8 mouse cellular contexts compared by ENCODE assay signal in the genomic region with DNA sequence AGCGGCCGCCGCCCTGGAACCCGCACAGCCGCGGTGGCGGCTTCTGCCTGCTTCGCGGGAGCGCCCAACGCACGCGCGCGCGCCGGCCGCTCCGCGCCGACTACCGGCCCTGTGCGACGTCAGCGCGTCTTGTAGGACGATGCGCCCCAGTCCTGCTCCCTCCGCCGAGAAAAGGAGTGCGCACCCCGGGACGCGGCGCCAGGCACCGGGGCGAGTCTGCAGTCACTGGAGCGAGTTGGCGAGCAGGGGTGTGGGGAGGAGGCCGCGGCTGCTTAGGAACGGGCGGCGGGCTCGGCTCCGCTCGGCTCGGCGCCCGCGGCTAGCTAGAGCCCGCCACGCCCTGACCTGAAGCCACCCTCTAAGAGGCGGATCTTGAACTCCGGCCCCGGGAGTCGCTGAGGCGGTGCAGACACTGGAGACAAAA. TPM values are rescaled to one million over a fixed set of nuclear protein-coding genes. Genes with fewer than 3 reads are reported as not detected.
DNase-seq lines count a peak whose midpoint lies in the region; ATAC-seq and TF ChIP-seq lines count a peak whose summit lies in the region.

A gene (minus strand): TSS at position 86 of the 424 bp plus-strand sequence.

- POLR2A ChIA-PET in Patski (lab: Charles Lee) = interaction anchor here (0.6 to 1.5 kb wide), 3 partner anchors 11 to 490 kb away, joined by 3 to 4 read pairs (median 3); no protein-coding TSS in a partner anchor

- peaks cover 3% of the 10 kb centered on the region; the same call in 1 of the 2 replicates for H3K36me3 ChIP-seq in hindbrain, embryonic 13.5 days

- H3K27me3 ChIP-seq in Patski = no peaks in the 10 kb centered on the region
- H3K27me3 ChIP-seq in hindbrain, embryonic 13.5 days = no peaks in the 10 kb centered on the region

- no peak for TF ChIP-seq CTCF in Patski (IDR thresholded peaks at IDR 0.05)

- 0% methylated on average over 42 of the region's 58 CpGs for WGBS in hindbrain, embryonic 13.5 days

- H3K9ac ChIP-seq in hindbrain, embryonic 13.5 days = peak within 1 kb of the TSS; percentile 100

- ATAC-seq in Patski = peak; percentile 67
- ATAC-seq in hindbrain, embryonic 13.5 days (ENCODE audit: low FRiP score) = peak; percentile 96

- peak within 1 kb of the TSS; percentile 99 for H3K27ac ChIP-seq in hindbrain, embryonic 13.5 days

- peak; percentile 25 for DNase-seq in Patski (ENCODE audit: low read depth, low spot score)
- peak; percentile 95 to 96 for DNase-seq in cerebellum, postnatal 10 days
- DNase-seq in frontal cortex, postnatal 14 days (ENCODE audit: low spot score in 2 of 2) = peak; percentile 82 to 85
- peak; percentile 88 to 95 for DNase-seq in layer of hippocampus, postnatal 25 days (ENCODE audit: extremely low spot score in 1 of 2, low spot score in 1 of 2)
- peak; percentile 83 for DNase-seq in lung, postnatal 25 days (ENCODE audit: low spot score)
- peak; percentile 84 for DNase-seq in retina, postnatal 7 days (ENCODE audit: low read depth, low spot score)
- peak; percentile 92 for DNase-seq in urinary bladder, adult 2 months (ENCODE audit: low spot score)

- H3K4me2 ChIP-seq in hindbrain, embryonic 13.5 days = peak within 1 kb of the TSS; percentile 72

- peaks cover 30% of the 10 kb centered on the region for H3K4me1 ChIP-seq in hindbrain, embryonic 13.5 days (replicated peaks)

- CTCF ChIA-PET in Patski (lab: Charles Lee) = no interaction called here

- in situ Hi-C loops in Patski (cut with MboI; ENCODE audit: low pct_unique_long_range_greater_than_20kb) = no loop called here

- peak within 1 kb of the TSS; percentile 95 for H3K4me3 ChIP-seq in hindbrain, embryonic 13.5 days

- H3K9me3 ChIP-seq in hindbrain, embryonic 13.5 days = no peaks in the 10 kb centered on the region

RNA-seq across cellular contexts. Expression of the gene that starts here (rescaled TPM):
- polyA plus RNA-seq in Patski (2021) = 36.7 TPM
- 32.9 and 34.7 TPM in 2 replicates for polyA plus RNA-seq in hindbrain, embryonic 13.5 days (2015; fragmentation: Nextera tagmentation; extraction: Ambion mirVana)
- 10 to 100 TPM; 74.0 to 79.0 TPM for total RNA-seq in layer of hippocampus, postnatal 25 days (2021)
- polyA plus RNA-seq in urinary bladder, adult 2 months (2012; rRNA removed) = 23.0 and 26.7 TPM in 2 replicates

Comparison
In these comparisons a context has a peak if more than half of its experiments do, and no peak if none do; other contexts are left out.
1. Peak in every context shown above with its lines: DNase-seq, ATAC-seq, H3K4me3 ChIP-seq and H3K27ac ChIP-seq.
2. DNase-seq: peak in every context shown above with its lines; median percentile 96 in cerebellum, postnatal 10 days; 92 in urinary bladder, adult 2 months; 92 in layer of hippocampus, postnatal 25 days; 84 in retina, postnatal 7 days; 84 in frontal cortex, postnatal 14 days; 83 in lung, postnatal 25 days; 25 in Patski.